Mouse (Mus musculus): Measurements from ENCODE around the gene Asl. TPM values are rescaled to one million over a fixed set of nuclear protein-coding genes. Genes with fewer than 3 reads are reported as not detected.

The Asl gene
- polyA plus RNA-seq, 1 experiment: 27.9 TPM

- TF ChIP-seq CTCF (IDR thresholded peaks at IDR 0.05; ENCODE audit: borderline replicate concordance, extremely low read depth, insufficient read depth, insufficient read length) (no peak), POLR2A (IDR thresholded peaks at IDR 0.05; ENCODE audit: borderline replicate concordance, extremely low read depth, insufficient read depth, insufficient read length, poor library complexity, severe bottlenecking) (no peak)
- no peak for DNase-seq (ENCODE audit: low read depth)
Measured at GRCm38 (mm10) chr5:130023067-130023766, 5.8 kb downstream of the Asl start.

- DNase-seq (ENCODE audit: low read depth): no peak
- no peak for TF ChIP-seq POLR2A (IDR thresholded peaks at IDR 0.05; ENCODE audit: borderline replicate concordance, extremely low read depth, insufficient read depth, insufficient read length, poor library complexity, severe bottlenecking)
- no peak for TF ChIP-seq CTCF (IDR thresholded peaks at IDR 0.05; ENCODE audit: borderline replicate concordance, extremely low read depth, insufficient read depth, insufficient read length)
Measured at GRCm38 (mm10) chr5:130022366-130022765, 6.7 kb downstream of the Asl start.

- DNase-seq (ENCODE audit: low read depth): peak; percentile 9
- TF ChIP-seq CTCF (IDR thresholded peaks at IDR 0.05; ENCODE audit: borderline replicate concordance, extremely low read depth, insufficient read depth, insufficient read length): no peak
- no peak for TF ChIP-seq POLR2A (IDR thresholded peaks at IDR 0.05; ENCODE audit: borderline replicate concordance, extremely low read depth, insufficient read depth, insufficient read length, poor library complexity, severe bottlenecking)
Measured at GRCm38 (mm10) chr5:130021361-130021966, 7.6 kb downstream of the Asl start.

- TF ChIP-seq POLR2A (IDR thresholded peaks at IDR 0.05; ENCODE audit: borderline replicate concordance, extremely low read depth, insufficient read depth, insufficient read length, poor library complexity, severe bottlenecking): no peak
- no peak for TF ChIP-seq CTCF (IDR thresholded peaks at IDR 0.05; ENCODE audit: borderline replicate concordance, extremely low read depth, insufficient read depth, insufficient read length)
- no peak for DNase-seq (ENCODE audit: low read depth)
Measured at GRCm38 (mm10) chr5:130019461-130019860, 9.6 kb downstream of the Asl start.

GRCm38 (mm10) chr5:130015104-130015503 is 13.9 kb downstream of the Asl start:
- TF ChIP-seq POLR2A (IDR thresholded peaks at IDR 0.05; ENCODE audit: borderline replicate concordance, extremely low read depth, insufficient read depth, insufficient read length, poor library complexity, severe bottlenecking): no peak
- TF ChIP-seq CTCF (IDR thresholded peaks at IDR 0.05; ENCODE audit: borderline replicate concordance, extremely low read depth, insufficient read depth, insufficient read length): peak; percentile 15; the same call in 1 of the 2 replicates
- no peak for DNase-seq (ENCODE audit: low read depth)

- no peak for DNase-seq (ENCODE audit: low read depth)
- TF ChIP-seq CTCF (IDR thresholded peaks at IDR 0.05; ENCODE audit: borderline replicate concordance, extremely low read depth, insufficient read depth, insufficient read length) (peak; percentile 64), POLR2A (IDR thresholded peaks at IDR 0.05; ENCODE audit: borderline replicate concordance, extremely low read depth, insufficient read depth, insufficient read length, poor library complexity, severe bottlenecking) (no peak)
Measured at GRCm38 (mm10) chr5:130010961-130011360, 18.1 kb downstream of the Asl start.

- no peak for TF ChIP-seq POLR2A (IDR thresholded peaks at IDR 0.05; ENCODE audit: borderline replicate concordance, extremely low read depth, insufficient read depth, insufficient read length, poor library complexity, severe bottlenecking)
- TF ChIP-seq CTCF (IDR thresholded peaks at IDR 0.05; ENCODE audit: borderline replicate concordance, extremely low read depth, insufficient read depth, insufficient read length): no peak
- DNase-seq (ENCODE audit: low read depth): no peak
Measured at GRCm38 (mm10) chr5:130009784-130010183, 19.3 kb downstream of the Asl start.

- no peak for DNase-seq (ENCODE audit: low read depth)
- TF ChIP-seq POLR2A (IDR thresholded peaks at IDR 0.05; ENCODE audit: borderline replicate concordance, extremely low read depth, insufficient read depth, insufficient read length, poor library complexity, severe bottlenecking): no peak
- no peak for TF ChIP-seq CTCF (IDR thresholded peaks at IDR 0.05; ENCODE audit: borderline replicate concordance, extremely low read depth, insufficient read depth, insufficient read length)
Measured at GRCm38 (mm10) chr5:130008034-130008590, 20.9 kb downstream of the Asl start.

- no peak for TF ChIP-seq POLR2A (IDR thresholded peaks at IDR 0.05; ENCODE audit: borderline replicate concordance, extremely low read depth, insufficient read depth, insufficient read length, poor library complexity, severe bottlenecking)
- TF ChIP-seq CTCF (IDR thresholded peaks at IDR 0.05; ENCODE audit: borderline replicate concordance, extremely low read depth, insufficient read depth, insufficient read length): peak; percentile 33; the same call in 1 of the 2 replicates
- no peak for DNase-seq (ENCODE audit: low read depth)
Measured at GRCm38 (mm10) chr5:130007344-130007743, 21.7 kb downstream of the Asl start.

GRCm38 (mm10) chr5:130003229-130003628 is 25.8 kb downstream of the Asl start:
- DNase-seq (ENCODE audit: low read depth): no peak
- TF ChIP-seq POLR2A (IDR thresholded peaks at IDR 0.05; ENCODE audit: borderline replicate concordance, extremely low read depth, insufficient read depth, insufficient read length, poor library complexity, severe bottlenecking): no peak
- TF ChIP-seq CTCF (IDR thresholded peaks at IDR 0.05; ENCODE audit: borderline replicate concordance, extremely low read depth, insufficient read depth, insufficient read length): no peak

GRCm38 (mm10) chr5:130002301-130003146 is 26.5 kb downstream of the Asl start, which contains the start of gene Gusb:
Gusb (minus strand) TSS chr5:130003049.
- TF ChIP-seq CTCF (IDR thresholded peaks at IDR 0.05; ENCODE audit: borderline replicate concordance, extremely low read depth, insufficient read depth, insufficient read length) (no peak), POLR2A (IDR thresholded peaks at IDR 0.05; ENCODE audit: borderline replicate concordance, extremely low read depth, insufficient read depth, insufficient read length, poor library complexity, severe bottlenecking) (peak; percentile 15; the same call in 1 of the 2 replicates)
- peak; percentile 83 for DNase-seq (ENCODE audit: low read depth)

All from brain, embryonic 14.5 days (tissue).